Mouse (Mus musculus): ENCODE results near the gene Wdr11.

GRCm38 (mm10) chr7:129662051-129662789, 70.6 kb downstream of the Wdr11 start:
- TF ChIP-seq CTCF (IDR thresholded peaks at IDR 0.05) (no peak), POLR2A (IDR thresholded peaks at IDR 0.05; ENCODE audit: insufficient read depth, low read depth, low read length) (no peak)
